In genomic region chr11:11989850-11990249, GRCm38 (mm10) we compare ENCODE assay signal across 24 mouse cellular contexts. TPM values are rescaled to one million over a fixed set of nuclear protein-coding genes. Genes with fewer than 3 reads are reported as not detected.
DNase-seq lines count a peak whose midpoint lies in the region; ATAC-seq lines count a peak whose summit lies in the region.
"Had no signal": no experiment of that assay in that cellular context is flagged by ENCODE, and none has a peak within 500 bp of the region (broad histone marks: within the 10 kb centered on the region; RNA-seq: fewer than 3 reads in every experiment).

No protein-coding gene starts in this region.

- H3K9ac ChIP-seq in heart, embryonic 13.5 days, result no peak overlapping the region
- H3K9ac ChIP-seq in liver, embryonic 13.5 days, result no peak overlapping the region
- H3K9ac ChIP-seq in liver, embryonic 12.5 days, result no peak overlapping the region
- H3K9ac ChIP-seq: embryonic facial prominence, embryonic 12.5 days; forebrain, embryonic 13.5 days; forebrain, embryonic 15.5 days had no signal

- intact Hi-C loops in heart, postnatal 14 days (cut with DNase I), result no loop called here

- H3K27me3 ChIP-seq in heart, embryonic 13.5 days (replicated peaks), result no peaks in the 10 kb centered on the region
- H3K27me3 ChIP-seq in liver, embryonic 13.5 days, result no peaks in the 10 kb centered on the region
- H3K27me3 ChIP-seq in liver, embryonic 12.5 days (replicated peaks), result no peaks in the 10 kb centered on the region
- H3K27me3 ChIP-seq: CH12.LX; embryonic facial prominence, embryonic 12.5 days; forebrain, embryonic 13.5 days; forebrain, embryonic 15.5 days; Patski had no signal

- H3K36me3 ChIP-seq in heart, embryonic 13.5 days, result peaks cover 34% of the 10 kb centered on the region
- no peaks in the 10 kb centered on the region for H3K36me3 ChIP-seq in liver, embryonic 13.5 days
- 0 out of 2 replicates have a peak, but pooled peaks cover 4% of the 10 kb centered on the region for H3K36me3 ChIP-seq in liver, embryonic 12.5 days
- H3K36me3 ChIP-seq: embryonic facial prominence, embryonic 12.5 days; forebrain, embryonic 15.5 days; G1E had no signal

- H3K4me1 ChIP-seq in heart, embryonic 13.5 days, result peaks cover 56% of the 10 kb centered on the region
- 0 out of 2 replicates have a peak, but pooled peaks cover 9% of the 10 kb centered on the region for H3K4me1 ChIP-seq in liver, embryonic 13.5 days (replicated peaks)
- H3K4me1 ChIP-seq in liver, embryonic 12.5 days, result peaks cover 7% of the 10 kb centered on the region
- H3K4me1 ChIP-seq: embryonic facial prominence, embryonic 10.5 days; embryonic facial prominence, embryonic 12.5 days; forebrain, embryonic 13.5 days; forebrain, embryonic 15.5 days had no signal

- peak; percentile 57 for ATAC-seq in frontal cortex, adult (ENCODE audit: low TSS enrichment)
- no peak for ATAC-seq in heart, embryonic 13.5 days (ENCODE audit: extremely low read depth, insufficient number of reproducible peaks, low FRiP score, low TSS enrichment)
- ATAC-seq in liver, embryonic 13.5 days (ENCODE audit: low read depth), result 0 out of 2 replicates have a peak, but pooled peaks have one; percentile 31
- no peak; the same call in 1 of the 2 replicates for ATAC-seq in liver, embryonic 12.5 days
- ATAC-seq: activated CD4-positive, CD25-positive, alpha-beta regulatory T cell, adult 4 months; CD4-positive, CD25-positive, alpha-beta regulatory T cell, adult 4 months; forebrain, embryonic 13.5 days; forebrain, embryonic 15.5 days; Patski had no signal

- H3K4me2 ChIP-seq in heart, embryonic 13.5 days, result no peak overlapping the region
- no peak overlapping the region for H3K4me2 ChIP-seq in liver, embryonic 13.5 days
- H3K4me2 ChIP-seq in liver, embryonic 12.5 days, result no peak overlapping the region
- H3K4me2 ChIP-seq: embryonic facial prominence, embryonic 12.5 days; forebrain, embryonic 13.5 days; forebrain, embryonic 15.5 days had no signal

- H3K9me3 ChIP-seq in heart, embryonic 13.5 days, result peaks cover 4% of the 10 kb centered on the region; the same call in 1 of the 2 replicates
- H3K9me3 ChIP-seq in liver, embryonic 13.5 days (replicated peaks), result no peaks in the 10 kb centered on the region
- no peaks in the 10 kb centered on the region for H3K9me3 ChIP-seq in liver, embryonic 12.5 days (replicated peaks)
- H3K9me3 ChIP-seq: embryonic facial prominence, embryonic 12.5 days; G1E had no signal

- DNase-seq in frontal cortex, postnatal 36 days (ENCODE audit: low spot score in 2 of 2), result no peak
- DNase-seq in heart, postnatal 14 days, result no peak
- DNase-seq in liver, embryonic 13.5 days, result no peak
- DNase-seq in brain, adult 2 months (ENCODE audit: low read depth, low spot score), result peak; percentile 53
- DNase-seq: adrenal gland, adult 8-10 months; adrenal gland, postnatal 14 days; B cell, adult 2 months; cerebellum, adult 11-12 months; cerebellum, adult 2 months; cerebellum, adult 9-10 months; cerebellum, postnatal 10 days; cerebellum, postnatal 25 days had no signal

- 71% methylated on average over 4 of the region's 4 CpGs for WGBS in heart, embryonic 13.5 days
- 67% methylated on average over 4 of the region's 4 CpGs for WGBS in liver, embryonic 13.5 days (ENCODE audit: insufficient replicate concordance)
- WGBS in liver, embryonic 12.5 days (ENCODE audit: insufficient replicate concordance), result 66% methylated on average over 4 of the region's 4 CpGs

- H3K4me3 ChIP-seq in heart, embryonic 13.5 days, result no peak overlapping the region
- H3K4me3 ChIP-seq in liver, embryonic 13.5 days (replicated peaks), result no peak overlapping the region
- no peak overlapping the region for H3K4me3 ChIP-seq in liver, embryonic 12.5 days
- H3K4me3 ChIP-seq: embryonic facial prominence, embryonic 10.5 days; embryonic facial prominence, embryonic 12.5 days; forebrain, embryonic 13.5 days; forebrain, embryonic 15.5 days had no signal

- peak overlapping the region; percentile 24; the same call in 1 of the 2 replicates for H3K27ac ChIP-seq in heart, embryonic 13.5 days (replicated peaks)
- no peak overlapping the region for H3K27ac ChIP-seq in liver, embryonic 13.5 days
- H3K27ac ChIP-seq in liver, embryonic 12.5 days, result no peak overlapping the region
- H3K27ac ChIP-seq: embryonic facial prominence, embryonic 10.5 days; embryonic facial prominence, embryonic 12.5 days; forebrain, embryonic 13.5 days; forebrain, embryonic 15.5 days had no signal

RNA-seq across cellular contexts. Expression of gene Grb10, which starts 48.6 kb away (rescaled TPM):
- polyA plus RNA-seq in heart, embryonic 13.5 days (2015; fragmentation: Nextera tagmentation; extraction: Ambion mirVana), result 494 and 545 TPM in 2 replicates
- 100 to 1,000 TPM; 138 to 163 TPM for total RNA-seq in heart, postnatal 14 days (2021)
- polyA plus RNA-seq in liver, embryonic 13.5 days (2015; fragmentation: Nextera tagmentation; extraction: Ambion mirVana), result 115 and 156 TPM in 2 replicates
- polyA plus RNA-seq in liver, embryonic 12.5 days (2016; fragmentation: Nextera tagmentation; extraction: Ambion mirVana), result 206 and 211 TPM in 2 replicates
- polyA plus RNA-seq: activated CD4-positive, CD25-positive, alpha-beta regulatory T cell, adult 4 months; G1E had no signal

Comparison
In these comparisons a context has a peak if more than half of its experiments do, and no peak if none do; other contexts are left out.
1. ATAC-seq: peak in frontal cortex, adult (single experiment) and liver, embryonic 13.5 days (single experiment); none in heart, embryonic 13.5 days (single experiment) and liver, embryonic 12.5 days (single experiment).